Mouse (Mus musculus): ENCODE results near the gene Rbfox3. TPM values are rescaled to one million over a fixed set of nuclear protein-coding genes. Genes with fewer than 3 reads are reported as not detected.

The Rbfox3 gene
- polyA plus RNA-seq, 1 experiment from 2014 or later, result 32.0 TPM

DNA sequence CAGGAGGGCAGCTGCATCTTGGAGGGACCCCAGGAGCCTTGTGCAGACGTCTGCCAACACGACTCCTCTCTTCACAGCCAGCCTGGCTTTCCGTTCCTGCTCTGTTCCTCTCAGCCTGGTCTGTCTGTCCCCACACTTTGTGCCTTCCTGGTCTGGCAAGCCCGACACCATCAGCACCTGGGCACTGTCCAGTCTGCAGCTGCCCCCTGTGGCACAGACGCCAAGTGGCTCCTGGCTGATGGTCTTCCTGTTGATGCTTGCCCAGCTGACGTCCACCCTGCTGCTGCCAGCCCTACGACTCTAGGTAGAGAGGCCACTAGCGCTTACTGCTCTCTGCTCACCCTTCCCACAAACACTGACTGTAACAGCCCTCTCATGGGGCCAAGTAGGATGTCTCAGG lies 365.1 kb downstream of the Rbfox3 start:
- WGBS, result 76% methylated on average over 8 of the region's 8 CpGs
- ATAC-seq, result no peak

DNA sequence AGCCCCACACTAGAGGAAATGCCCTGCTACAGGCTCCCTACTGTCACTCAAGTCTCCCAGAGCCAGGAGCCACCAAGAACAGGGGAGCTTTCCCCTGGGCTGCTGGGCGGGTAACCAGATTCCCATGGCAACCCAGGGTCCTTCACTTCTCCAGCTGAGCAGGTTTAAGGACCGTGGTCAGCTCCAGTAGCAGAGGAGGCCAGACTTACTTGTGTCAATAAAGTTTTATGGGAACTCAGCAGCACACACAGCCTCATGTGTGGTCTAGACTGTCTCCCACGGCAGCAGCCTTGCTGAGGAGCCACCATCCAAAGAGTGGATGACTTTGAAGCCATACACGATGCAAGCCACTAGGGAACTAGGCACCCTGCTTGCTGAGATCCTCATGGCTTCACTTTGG lies 365.7 kb downstream of the Rbfox3 start:
- H3K27ac ChIP-seq, result no peak overlapping the region
- ATAC-seq, result no peak
- peaks cover 13% of the 10 kb centered on the region for H3K4me1 ChIP-seq
- no peak overlapping the region for H3K9ac ChIP-seq
- no peaks in the 10 kb centered on the region for H3K36me3 ChIP-seq (ENCODE audit: poor library complexity, severe bottlenecking)
- WGBS, result 34% methylated on average over 4 of the region's 4 CpGs
- H3K4me3 ChIP-seq, result no peak overlapping the region
- 0 out of 2 replicates have a peak, but pooled peaks cover 3% of the 10 kb centered on the region for H3K27me3 ChIP-seq
- H3K4me2 ChIP-seq, result no peak overlapping the region
- H3K9me3 ChIP-seq (replicated peaks), result no peaks in the 10 kb centered on the region

More for the DNA sequence above, 365.1 kb downstream of the Rbfox3 start:
- H3K27me3 ChIP-seq, result 0 out of 2 replicates have a peak, but pooled peaks cover 3% of the 10 kb centered on the region
- H3K36me3 ChIP-seq (ENCODE audit: poor library complexity, severe bottlenecking), result no peaks in the 10 kb centered on the region
- no peaks in the 10 kb centered on the region for H3K9me3 ChIP-seq (replicated peaks)
- no peak overlapping the region for H3K4me3 ChIP-seq
- H3K9ac ChIP-seq, result no peak overlapping the region
- peaks cover 19% of the 10 kb centered on the region for H3K4me1 ChIP-seq
- no peak overlapping the region for H3K27ac ChIP-seq
- H3K4me2 ChIP-seq, result no peak overlapping the region

DNA sequence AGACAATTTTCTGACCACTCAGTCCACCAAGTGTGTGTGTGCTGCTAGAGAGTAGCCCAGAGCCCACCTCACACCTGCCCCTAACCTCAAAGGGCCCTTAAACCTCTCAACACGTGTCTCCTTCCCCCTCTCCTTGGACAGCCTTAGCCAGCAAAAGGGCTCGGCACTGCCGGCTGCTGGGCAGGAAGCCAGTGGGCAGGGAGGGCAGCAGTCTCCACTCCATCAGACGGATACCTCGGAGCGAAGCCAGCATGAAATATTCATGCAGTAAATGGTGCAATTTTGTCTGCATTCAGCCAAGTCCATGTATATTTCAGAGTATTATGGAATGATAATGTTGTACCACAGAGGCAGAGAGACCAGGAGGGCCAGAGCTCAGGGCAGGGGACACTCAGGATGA lies 366.8 kb downstream of the Rbfox3 start:
- H3K9ac ChIP-seq, result no peak overlapping the region
- 68% methylated on average over 6 of the region's 6 CpGs for WGBS

DNA sequence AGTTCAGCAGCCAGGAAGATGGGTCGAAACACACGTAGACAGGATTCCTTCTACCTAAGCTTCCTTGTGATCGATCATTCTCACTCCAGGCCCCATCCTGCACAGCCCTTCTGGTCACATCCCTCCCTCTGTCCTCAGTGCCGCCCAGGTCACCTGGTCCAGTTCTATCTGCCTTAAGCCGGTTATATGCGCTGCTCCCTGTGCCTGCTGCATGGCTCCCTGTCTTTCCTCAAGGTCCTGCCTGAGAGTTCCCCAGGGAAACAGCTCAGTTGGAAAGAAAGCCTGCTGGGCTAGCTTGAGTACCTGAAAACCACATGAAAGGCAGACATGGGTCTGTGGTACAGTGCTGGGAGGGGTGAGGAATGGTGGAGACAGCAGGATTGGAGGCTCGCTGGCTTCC lies 368.5 kb downstream of the Rbfox3 start:
- no peak overlapping the region for H3K9ac ChIP-seq
- H3K9me3 ChIP-seq (replicated peaks), result no peaks in the 10 kb centered on the region
- ATAC-seq, result no peak
- 0 out of 2 replicates have a peak, but pooled peaks cover 3% of the 10 kb centered on the region for H3K27me3 ChIP-seq
- no peak overlapping the region for H3K27ac ChIP-seq
- no peaks in the 10 kb centered on the region for H3K36me3 ChIP-seq (ENCODE audit: poor library complexity, severe bottlenecking)
- WGBS, result 81% methylated on average over 7 of the region's 7 CpGs
- H3K4me3 ChIP-seq, result no peak overlapping the region
- peaks cover 9% of the 10 kb centered on the region; the same call in 1 of the 2 replicates for H3K4me1 ChIP-seq
- H3K4me2 ChIP-seq, result no peak overlapping the region

More for the DNA sequence above, 366.8 kb downstream of the Rbfox3 start:
- Histone ChIP-seq H3K9me3 (replicated peaks) (no peaks in the 10 kb centered on the region), H3K27me3 (0 out of 2 replicates have a peak, but pooled peaks cover 3% of the 10 kb centered on the region), H3K27ac (no peak overlapping the region), H3K4me3 (no peak overlapping the region), H3K36me3 (ENCODE audit: poor library complexity, severe bottlenecking) (no peaks in the 10 kb centered on the region), H3K4me2 (no peak overlapping the region), H3K4me1 (0 out of 2 replicates have a peak, but pooled peaks cover 4% of the 10 kb centered on the region)
- no peak for ATAC-seq

DNA sequence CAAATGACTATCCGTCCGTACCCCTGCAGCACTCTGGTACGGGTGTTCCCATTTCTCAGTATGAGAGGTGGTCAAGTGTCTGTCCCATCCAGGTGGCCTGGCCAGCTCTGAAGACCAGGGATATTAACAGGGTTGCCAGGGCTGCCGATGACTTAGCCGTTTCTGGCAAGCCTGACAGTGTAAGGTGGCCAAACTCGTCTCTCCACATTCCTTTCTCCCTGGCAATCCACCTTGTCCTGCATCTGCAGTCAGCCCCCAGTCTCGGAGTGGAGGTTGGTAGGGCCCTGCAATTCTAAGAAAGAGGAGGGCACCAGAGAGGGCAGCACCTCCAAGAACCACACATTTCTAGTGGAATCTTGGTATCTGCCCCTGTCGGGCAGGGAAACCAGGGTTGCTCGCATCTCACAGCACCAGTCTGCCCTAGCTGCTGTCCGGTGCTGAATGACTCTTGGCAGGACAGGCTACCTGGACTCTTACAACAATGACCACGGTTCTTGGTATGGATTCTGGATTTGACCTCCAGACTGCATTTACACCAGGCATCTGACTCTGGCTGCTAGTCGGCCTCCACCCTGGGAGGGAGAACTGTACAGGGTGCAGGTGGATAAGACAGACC lies 370.9 kb downstream of the Rbfox3 start:
- H3K4me2 ChIP-seq, result no peak overlapping the region
- H3K9me3 ChIP-seq (replicated peaks), result no peaks in the 10 kb centered on the region
- WGBS, result 70% methylated on average over 12 of the region's 12 CpGs
- ATAC-seq, result no peak
- no peak overlapping the region for H3K9ac ChIP-seq
- no peak overlapping the region for H3K27ac ChIP-seq
- H3K27me3 ChIP-seq, result 0 out of 2 replicates have a peak, but pooled peaks cover 7% of the 10 kb centered on the region
- peaks cover 17% of the 10 kb centered on the region; the same call in 1 of the 2 replicates for H3K4me1 ChIP-seq
- H3K36me3 ChIP-seq (ENCODE audit: poor library complexity, severe bottlenecking), result no peaks in the 10 kb centered on the region
- H3K4me3 ChIP-seq, result no peak overlapping the region

DNA sequence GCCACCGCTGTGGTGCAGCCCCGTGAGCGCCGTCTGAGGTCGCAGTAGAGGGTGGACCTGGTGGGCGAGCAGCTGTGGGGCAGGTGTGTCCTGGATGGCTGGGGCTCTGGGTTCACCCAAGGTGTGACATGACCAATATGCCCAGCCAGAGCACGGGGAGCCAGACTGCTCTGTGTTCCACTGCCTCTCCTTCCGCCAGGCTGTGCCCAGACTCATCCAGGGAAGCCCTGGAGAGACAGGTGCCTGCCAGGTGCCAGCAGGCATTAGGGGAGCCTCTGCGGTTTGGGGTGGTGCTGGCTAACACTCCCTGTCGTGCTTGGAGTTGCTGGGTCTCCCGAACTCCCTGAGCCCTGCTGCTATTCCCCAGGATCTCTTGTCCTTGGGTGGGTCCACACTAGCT lies 373.4 kb downstream of the Rbfox3 start:
- H3K9me3 ChIP-seq (replicated peaks), result no peaks in the 10 kb centered on the region
- no peak overlapping the region for H3K4me2 ChIP-seq
- no peak overlapping the region for H3K9ac ChIP-seq
- H3K4me3 ChIP-seq, result no peak overlapping the region
- ATAC-seq, result no peak
- H3K36me3 ChIP-seq (ENCODE audit: poor library complexity, severe bottlenecking), result no peaks in the 10 kb centered on the region
- peaks cover 24% of the 10 kb centered on the region for H3K4me1 ChIP-seq
- 64% methylated on average over 11 of the region's 11 CpGs for WGBS
- no peak overlapping the region for H3K27ac ChIP-seq
- peaks cover 10% of the 10 kb centered on the region; the same call in 1 of the 2 replicates for H3K27me3 ChIP-seq

DNA sequence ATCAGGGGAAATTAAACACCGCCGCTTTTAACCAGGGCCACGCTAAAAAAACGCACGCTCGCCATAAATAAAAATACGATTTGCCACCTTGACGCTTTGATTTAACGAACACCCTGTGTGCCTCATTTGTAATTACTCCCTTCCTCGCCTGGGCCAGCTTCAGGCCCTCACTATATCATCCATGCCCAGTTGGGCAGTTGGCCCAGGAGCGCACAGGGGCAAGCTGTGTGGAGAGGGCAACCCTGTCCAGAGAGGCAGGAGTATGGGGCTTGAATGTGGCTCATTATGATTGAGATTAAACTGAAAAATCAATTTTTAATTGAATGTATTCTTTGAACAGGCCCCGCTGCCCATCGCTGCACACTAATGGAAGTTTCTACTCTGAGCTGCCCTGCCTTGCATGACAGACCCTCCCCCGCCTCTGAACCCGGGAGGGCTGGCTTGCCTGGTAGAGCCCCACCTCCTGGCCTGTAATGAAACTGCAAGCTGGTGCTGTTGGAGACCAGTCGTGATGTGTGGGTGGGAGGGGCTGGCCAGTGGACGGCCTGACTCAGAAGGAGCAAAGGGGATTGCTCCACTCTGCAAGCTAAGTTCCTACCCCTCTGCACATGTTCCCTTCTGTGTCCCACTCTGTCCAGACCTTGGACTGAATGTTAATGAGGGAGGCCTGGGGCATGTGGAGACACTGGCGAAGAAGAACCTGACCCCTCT lies 376.9 kb downstream of the Rbfox3 start:
- Histone ChIP-seq H3K27ac (no peak overlapping the region), H3K36me3 (ENCODE audit: poor library complexity, severe bottlenecking) (no peaks in the 10 kb centered on the region), H3K4me2 (no peak overlapping the region), H3K4me1 (peaks cover 37% of the 10 kb centered on the region), H3K4me3 (no peak overlapping the region), H3K27me3 (peaks cover 14% of the 10 kb centered on the region; the same call in 1 of the 2 replicates), H3K9me3 (replicated peaks) (no peaks in the 10 kb centered on the region), H3K9ac (no peak overlapping the region)
- WGBS, result 31% methylated on average over 18 of the region's 18 CpGs
- ATAC-seq, result no peak

DNA sequence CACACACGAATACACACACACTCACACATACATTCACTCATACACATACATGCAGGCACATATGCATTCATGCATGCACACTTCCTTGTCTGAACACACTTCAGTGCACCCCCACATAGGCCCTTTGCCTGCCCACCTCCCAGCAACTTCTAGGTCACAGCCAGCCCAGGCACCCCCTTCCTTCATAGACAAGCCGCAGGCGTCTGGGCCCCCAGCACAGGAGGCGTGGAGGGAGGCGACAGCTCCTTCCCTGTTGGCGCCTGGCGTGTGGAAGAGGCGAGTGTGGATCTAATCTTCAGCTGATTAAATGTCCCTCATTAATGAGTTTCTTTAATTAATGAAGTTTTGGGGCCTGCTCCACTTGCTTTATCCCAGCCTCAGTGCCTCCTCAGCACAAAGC lies 381.1 kb downstream of the Rbfox3 start:
- H3K36me3 ChIP-seq (ENCODE audit: poor library complexity, severe bottlenecking), result no peaks in the 10 kb centered on the region
- ATAC-seq, result peak; percentile 13; the same call in 1 of the 2 replicates
- no peak overlapping the region for H3K4me3 ChIP-seq
- no peak overlapping the region for H3K4me2 ChIP-seq
- H3K27me3 ChIP-seq, result peaks cover 19% of the 10 kb centered on the region; the same call in 1 of the 2 replicates
- WGBS, result 47% methylated on average over 8 of the region's 8 CpGs
- H3K27ac ChIP-seq, result peak overlapping the region; percentile 40
- no peak overlapping the region; the same call in 1 of the 2 replicates for H3K9ac ChIP-seq
- no peaks in the 10 kb centered on the region for H3K9me3 ChIP-seq (replicated peaks)
- peaks cover 25% of the 10 kb centered on the region for H3K4me1 ChIP-seq

DNA sequence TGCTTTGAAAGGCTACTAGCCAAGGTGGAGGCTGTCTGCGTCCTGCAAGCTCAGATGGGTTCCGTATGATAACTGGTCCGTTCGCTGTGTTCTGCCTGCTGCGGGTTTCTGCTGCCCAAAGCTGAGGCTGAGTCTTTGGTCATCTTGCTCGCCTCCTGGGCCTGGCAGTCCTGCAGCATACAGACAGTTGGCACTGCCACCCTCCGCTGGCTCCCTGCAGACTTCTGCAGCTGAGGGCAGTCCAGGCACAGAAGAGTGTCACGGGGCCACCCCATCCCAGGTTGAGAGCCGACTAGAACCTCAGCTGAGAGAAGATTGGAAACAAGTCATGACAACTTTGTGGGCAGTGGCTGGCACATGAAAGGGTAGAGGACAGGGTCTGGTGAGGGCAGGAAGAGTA lies 382.6 kb downstream of the Rbfox3 start:
- peaks cover 17% of the 10 kb centered on the region; the same call in 1 of the 2 replicates for H3K27me3 ChIP-seq
- WGBS, result 93% methylated on average over 9 of the region's 9 CpGs
- ATAC-seq, result no peak
- no peaks in the 10 kb centered on the region for H3K9me3 ChIP-seq (replicated peaks)
- no peak overlapping the region for H3K4me3 ChIP-seq
- no peak overlapping the region for H3K4me2 ChIP-seq
- H3K4me1 ChIP-seq, result peaks cover 28% of the 10 kb centered on the region
- no peak overlapping the region for H3K9ac ChIP-seq
- no peaks in the 10 kb centered on the region for H3K36me3 ChIP-seq (ENCODE audit: poor library complexity, severe bottlenecking)
- H3K27ac ChIP-seq, result no peak overlapping the region

DNA sequence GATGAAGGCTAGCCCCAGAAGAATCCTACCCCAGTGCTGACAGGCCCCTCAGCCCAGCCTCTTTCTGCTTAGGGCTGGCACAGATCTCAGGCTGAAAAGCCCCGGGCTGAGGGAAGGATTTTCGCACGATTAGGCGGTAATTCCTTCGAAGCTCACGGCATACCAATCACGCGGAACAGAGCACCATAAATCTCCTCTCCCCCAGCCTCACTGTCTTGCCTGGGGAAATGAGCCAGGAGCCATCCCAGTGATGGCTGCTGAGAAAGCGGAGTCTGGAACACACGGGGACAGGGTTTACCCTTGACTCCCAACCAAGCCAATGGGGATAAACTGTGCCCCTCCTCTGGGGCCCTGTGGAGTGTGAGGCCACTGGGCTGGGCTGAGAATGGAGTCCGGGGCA lies 386.3 kb downstream of the Rbfox3 start:
- Histone ChIP-seq H3K4me1 (peaks cover 16% of the 10 kb centered on the region), H3K9ac (no peak overlapping the region), H3K4me3 (no peak overlapping the region), H3K27ac (no peak overlapping the region; the same call in 1 of the 2 replicates), H3K27me3 (peaks cover 12% of the 10 kb centered on the region; the same call in 1 of the 2 replicates), H3K9me3 (replicated peaks) (no peaks in the 10 kb centered on the region), H3K4me2 (no peak overlapping the region), H3K36me3 (ENCODE audit: poor library complexity, severe bottlenecking) (no peaks in the 10 kb centered on the region)
- no peak for ATAC-seq
- WGBS, result 46% methylated on average over 11 of the region's 11 CpGs

DNA sequence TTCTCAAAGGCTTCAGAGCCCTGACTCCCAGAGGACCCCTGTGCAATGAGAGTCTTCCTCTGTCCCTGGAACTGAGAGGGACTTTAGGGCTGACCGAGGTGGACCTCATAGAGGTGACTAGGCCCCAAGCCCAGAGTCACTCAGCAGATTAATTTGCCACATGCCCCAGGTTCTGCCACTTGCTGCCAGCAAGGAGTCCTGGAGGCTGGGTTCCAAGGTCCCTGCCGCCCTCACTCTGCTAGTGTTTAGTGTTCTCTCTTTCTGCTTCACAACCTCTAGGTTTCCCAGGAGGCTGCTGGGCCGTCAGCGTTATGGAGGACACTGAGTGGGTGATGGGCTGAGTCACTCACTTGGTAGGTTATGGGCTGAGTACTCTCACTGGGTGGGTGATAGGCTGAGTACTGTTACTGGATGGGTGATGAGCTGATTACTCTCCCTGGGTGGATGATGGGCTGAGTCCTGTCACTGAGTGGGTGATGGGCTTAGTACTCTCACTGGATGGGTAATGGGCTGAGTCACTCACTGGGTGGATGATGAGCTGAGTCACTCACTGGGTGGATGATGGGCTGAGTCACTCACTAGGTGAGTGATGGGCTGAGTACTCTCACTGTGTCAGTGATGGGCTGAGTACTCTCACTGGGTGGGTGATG lies 387.8 kb downstream of the Rbfox3 start:
- Histone ChIP-seq H3K27me3 (peaks cover 3% of the 10 kb centered on the region; the same call in 1 of the 2 replicates), H3K9me3 (replicated peaks) (no peaks in the 10 kb centered on the region), H3K4me2 (no peak overlapping the region), H3K4me3 (no peak overlapping the region), H3K4me1 (peaks cover 12% of the 10 kb centered on the region), H3K9ac (no peak overlapping the region), H3K27ac (no peak overlapping the region), H3K36me3 (ENCODE audit: poor library complexity, severe bottlenecking) (no peaks in the 10 kb centered on the region)
- 80% methylated on average over 4 of the region's 4 CpGs for WGBS
- ATAC-seq, result no peak

DNA sequence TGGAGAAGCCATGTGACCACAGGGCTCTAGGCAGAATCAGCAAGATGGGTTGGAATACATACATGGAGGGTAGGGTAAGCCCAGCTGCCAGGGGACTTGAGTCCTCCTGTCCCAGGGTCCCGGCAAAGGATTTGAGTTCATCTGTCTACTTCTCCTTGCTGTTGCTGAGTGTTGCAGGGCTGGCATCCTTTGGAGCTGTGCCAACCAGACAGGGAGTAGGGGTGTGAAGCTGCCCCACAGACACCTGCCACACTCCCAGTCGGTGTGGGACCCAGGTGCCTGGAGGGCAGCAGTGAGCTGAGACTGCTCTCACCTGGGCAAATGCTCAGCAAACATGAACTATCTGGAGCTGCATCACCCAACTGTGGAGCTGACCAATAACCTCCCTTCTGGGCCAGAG lies 390.5 kb downstream of the Rbfox3 start:
- no peak for ATAC-seq
- WGBS, result 87% methylated on average over 2 of the region's 2 CpGs
- H3K9ac ChIP-seq, result no peak overlapping the region
- no peak overlapping the region for H3K4me3 ChIP-seq
- H3K4me1 ChIP-seq, result peaks cover 12% of the 10 kb centered on the region
- no peaks in the 10 kb centered on the region for H3K36me3 ChIP-seq (ENCODE audit: poor library complexity, severe bottlenecking)
- no peak overlapping the region for H3K4me2 ChIP-seq
- H3K27ac ChIP-seq, result no peak overlapping the region
- no peaks in the 10 kb centered on the region; the same call in 1 of the 2 replicates for H3K27me3 ChIP-seq
- no peaks in the 10 kb centered on the region for H3K9me3 ChIP-seq (replicated peaks)
